Mouse (Mus musculus): ENCODE results near the gene Hvcn1. TPM values are rescaled to one million over a fixed set of nuclear protein-coding genes. Genes with fewer than 3 reads are reported as not detected.

The Hvcn1 gene
- 120 TPM for polyA plus RNA-seq (2017; shearing (Covaris generic))

GRCm38 (mm10) chr5:122206475-122206874, at the start of gene Hvcn1:
Hvcn1 (plus strand) TSS chr5:122206804.

GRCm38 (mm10) chr5:122157827-122158381, 48.7 kb upstream of the Hvcn1 start, which contains the start of gene Ppp1cc:
Ppp1cc (plus strand) TSS chr5:122158278.

GRCm38 (mm10) chr5:122263933-122264905, 57.6 kb downstream of the Hvcn1 start, which contains the start of gene Tctn1:
Tctn1 (minus strand) TSS chr5:122264460.

GRCm38 (mm10) chr5:122284183-122285028, 77.8 kb downstream of the Hvcn1 start, which contains the start of gene Pptc7:
Pptc7 (plus strand) TSS chr5:122284365.

Other genes starting within 250 kb of the Hvcn1 start
- 0.17 TPM for gene Cux2, start 156.7 kb upstream of the Hvcn1 start, polyA plus RNA-seq (2017; shearing (Covaris generic))
- gene Myl2, start 105.9 kb upstream of the Hvcn1 start, polyA plus RNA-seq (2017; shearing (Covaris generic)): not detected
- gene Ccdc63, start 66.0 kb upstream of the Hvcn1 start, polyA plus RNA-seq (2017; shearing (Covaris generic)): 0.45 TPM
- gene Ppp1cc, start 48.5 kb upstream of the Hvcn1 start, polyA plus RNA-seq (2017; shearing (Covaris generic)): 82.9 TPM
- gene Tctn1, start 57.7 kb downstream of the Hvcn1 start, polyA plus RNA-seq (2017; shearing (Covaris generic)): 2.3 TPM
- 13.1 TPM for gene Pptc7, start 77.6 kb downstream of the Hvcn1 start, polyA plus RNA-seq (2017; shearing (Covaris generic))
- gene Rad9b, start 147.4 kb downstream of the Hvcn1 start, polyA plus RNA-seq (2017; shearing (Covaris generic)): 7.2 TPM
- 166 TPM for gene Vps29, start 147.6 kb downstream of the Hvcn1 start, polyA plus RNA-seq (2017; shearing (Covaris generic))
- 84.7 TPM for gene Gpn3, start 165.1 kb downstream of the Hvcn1 start, polyA plus RNA-seq (2017; shearing (Covaris generic))
- 22.2 TPM for gene Fam216a, start 165.6 kb downstream of the Hvcn1 start, polyA plus RNA-seq (2017; shearing (Covaris generic))
- 499 TPM for gene Arpc3, start 185.1 kb downstream of the Hvcn1 start, polyA plus RNA-seq (2017; shearing (Covaris generic))
- gene Anapc7, start 214.9 kb downstream of the Hvcn1 start, polyA plus RNA-seq (2017; shearing (Covaris generic)): 42.2 TPM

Data from inflammation-experienced regulatory T-cells, adult 16 weeks (primary cell).